10 mouse cellular contexts compared by ENCODE assay signal in the genomic region with DNA sequence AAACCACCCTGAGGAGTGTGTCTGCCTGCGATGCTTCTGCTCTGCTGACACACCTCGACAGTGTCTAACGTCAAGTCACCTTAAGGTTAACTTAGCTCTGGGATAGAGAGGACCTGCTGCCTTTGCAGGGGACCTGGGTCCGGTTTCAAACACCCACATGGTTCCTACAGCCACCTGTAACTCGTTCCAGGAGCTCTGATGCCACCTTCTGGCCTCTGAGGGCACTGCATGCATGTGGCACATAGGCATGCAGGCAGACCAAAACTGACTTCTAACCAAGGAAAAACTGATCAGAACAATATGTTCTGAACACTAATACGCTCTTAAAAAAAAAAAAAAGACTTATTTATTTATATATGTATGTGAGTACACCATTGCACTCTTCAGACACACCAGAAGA. TPM values are rescaled to one million over a fixed set of nuclear protein-coding genes. Genes with fewer than 3 reads are reported as not detected.
DNase-seq lines count a peak whose midpoint lies in the region; ATAC-seq and TF ChIP-seq lines count a peak whose summit lies in the region.
"Had no signal": no experiment of that assay in that cellular context is flagged by ENCODE, and none has a peak within 500 bp of the region (broad histone marks: within the 10 kb centered on the region; RNA-seq: fewer than 3 reads in every experiment).

No protein-coding gene starts in this region.

- peak; percentile 31; the same call in 1 of the 2 replicates for TF ChIP-seq CTCF in heart, postnatal 0 days (IDR thresholded peaks at IDR 0.05; ENCODE audit: low read depth)

- intact Hi-C loops in heart, postnatal 10 days (cut with DNase I), result loop anchor here (10.0 kb wide), 2 partner anchors 92 to 1558 kb away; partner anchors contain the start of genes Thap2 and Zfc3h1

- H3K27ac ChIP-seq in heart, postnatal 0 days (ENCODE audit: low read depth), result no peak overlapping the region
- H3K27ac ChIP-seq in liver, embryonic 13.5 days, result no peak overlapping the region
- H3K27ac ChIP-seq: neural tube, embryonic 12.5 days had no signal

- no peak for TF ChIP-seq EP300 in heart, postnatal 0 days (IDR thresholded peaks at IDR 0.05; ENCODE audit: low read depth)

- no peak overlapping the region for H3K4me3 ChIP-seq in heart, postnatal 0 days (ENCODE audit: low read depth, low read length)
- H3K4me3 ChIP-seq in liver, embryonic 13.5 days (replicated peaks), result no peak overlapping the region
- H3K4me3 ChIP-seq: neural tube, embryonic 12.5 days had no signal

- 96% methylated on average over 6 of the region's 6 CpGs for WGBS in heart, postnatal 0 days
- 79% methylated on average over 6 of the region's 6 CpGs for WGBS in liver, embryonic 13.5 days (ENCODE audit: insufficient replicate concordance)

- peaks cover 27% of the 10 kb centered on the region; the same call in 1 of the 2 replicates for H3K4me1 ChIP-seq in heart, postnatal 0 days (ENCODE audit: control insufficient read depth, insufficient read depth)
- H3K4me1 ChIP-seq in liver, embryonic 13.5 days (replicated peaks), result peaks cover 8% of the 10 kb centered on the region; the same call in 1 of the 2 replicates

- H3K27me3 ChIP-seq in heart, postnatal 0 days (ENCODE audit: control insufficient read depth, insufficient read depth, low read length), result no peaks in the 10 kb centered on the region
- H3K27me3 ChIP-seq in liver, embryonic 13.5 days, result no peaks in the 10 kb centered on the region
- H3K27me3 ChIP-seq: neural tube, embryonic 12.5 days had no signal

- ATAC-seq in heart, postnatal 0 days (ENCODE audit: insufficient read depth, low read depth), result no peak
- ATAC-seq in liver, embryonic 13.5 days (ENCODE audit: low read depth), result no peak

- no peak overlapping the region for H3K4me2 ChIP-seq in heart, postnatal 0 days (ENCODE audit: low read depth, low read length)
- no peak overlapping the region for H3K4me2 ChIP-seq in liver, embryonic 13.5 days
- H3K4me2 ChIP-seq: neural tube, embryonic 12.5 days had no signal

- H3K9ac ChIP-seq in heart, postnatal 0 days (replicated peaks; ENCODE audit: low read depth, low read length), result no peak overlapping the region
- no peak overlapping the region for H3K9ac ChIP-seq in liver, embryonic 13.5 days
- H3K9ac ChIP-seq: neural tube, embryonic 12.5 days had no signal

- H3K9me3 ChIP-seq in heart, postnatal 0 days (replicated peaks; ENCODE audit: control insufficient read depth, low read length), result no peaks in the 10 kb centered on the region
- no peaks in the 10 kb centered on the region for H3K9me3 ChIP-seq in liver, embryonic 13.5 days (replicated peaks)

- H3K36me3 ChIP-seq in heart, postnatal 0 days (replicated peaks; ENCODE audit: control insufficient read depth, insufficient read depth, low read length), result peaks cover 22% of the 10 kb centered on the region
- peaks cover 20% of the 10 kb centered on the region for H3K36me3 ChIP-seq in liver, embryonic 13.5 days

- no peak for DNase-seq in heart, postnatal 0 days (ENCODE audit: low spot score)
- no peak for DNase-seq in heart, postnatal 10 days
- peak; percentile 31 for DNase-seq in spleen, adult 12 weeks (ENCODE audit: low spot score)
- no peak for DNase-seq in spleen, adult 18-20 months
- DNase-seq in liver, embryonic 13.5 days, result peak; percentile 11
- DNase-seq in thymus, postnatal 4 days, result peak; percentile 68
- DNase-seq in layer of hippocampus, adult 8-10 months (ENCODE audit: low spot score in 2 of 2), result no peak
- DNase-seq in adrenal gland, postnatal 4 days (ENCODE audit: low spot score in 2 of 2), result no peak

RNA-seq across cellular contexts. Expression of gene Rab3ip, which starts 7.5 kb away (rescaled TPM):
- 98.2 and 123 TPM in 2 replicates for total RNA-seq in heart, postnatal 0 days (2014; rRNA removed; ENCODE audit: low replicate concordance)
- polyA plus RNA-seq in heart, postnatal 0 days (2015; fragmentation: Nextera tagmentation; extraction: Ambion mirVana), result 70.9 and 78.4 TPM in 2 replicates
- 10 to 100 TPM; 76.8 to 81.6 TPM for total RNA-seq in heart, postnatal 10 days (2021)
- 9.8 and 11.0 TPM in 2 replicates for polyA plus RNA-seq in liver, embryonic 13.5 days (2015; fragmentation: Nextera tagmentation; extraction: Ambion mirVana)
- total RNA-seq in layer of hippocampus, adult 8-10 months (2022), result 10 to 100 TPM; 47.1 to 62.3 (median 58.9) TPM
- total RNA-seq in adrenal gland, postnatal 4 days (2021), result 10 to 100 TPM; 37.1 to 53.9 TPM

RNA-seq across cellular contexts. Expression of gene Gm10271, which starts 29.4 kb away (rescaled TPM):
- total RNA-seq in heart, postnatal 0 days (2014; rRNA removed; ENCODE audit: low replicate concordance), result not detected in 2 replicates
- polyA plus RNA-seq in heart, postnatal 0 days (2015; fragmentation: Nextera tagmentation; extraction: Ambion mirVana), result not detected in 2 replicates
- not detected for total RNA-seq in heart, postnatal 10 days (2021)
- not detected in 2 replicates for polyA plus RNA-seq in liver, embryonic 13.5 days (2015; fragmentation: Nextera tagmentation; extraction: Ambion mirVana)
- total RNA-seq in layer of hippocampus, adult 8-10 months (2022), result not detected
- not detected for total RNA-seq in adrenal gland, postnatal 4 days (2021)
- total RNA-seq: left cerebral cortex, adult 8-10 months had no signal
- polyA plus RNA-seq: neural tube, embryonic 12.5 days had no signal

RNA-seq across cellular contexts. Expression of gene Best3, which starts 43.1 kb away (rescaled TPM):
- total RNA-seq in heart, postnatal 0 days (2014; rRNA removed; ENCODE audit: low replicate concordance), result 1.1 and 1.3 TPM in 2 replicates
- 0.57 and 0.62 TPM in 2 replicates for polyA plus RNA-seq in heart, postnatal 0 days (2015; fragmentation: Nextera tagmentation; extraction: Ambion mirVana)
- total RNA-seq in heart, postnatal 10 days (2021), result 1 to 10 TPM; 1.4 to 1.7 TPM
- polyA plus RNA-seq in liver, embryonic 13.5 days (2015; fragmentation: Nextera tagmentation; extraction: Ambion mirVana), result 0.03 TPM in 1 of 2 replicates, not detected in the other
- 1 to 10 TPM; 1.5 to 2.8 (median 2.5) TPM for total RNA-seq in layer of hippocampus, adult 8-10 months (2022)
- under 1 TPM; 0.56 to 0.81 TPM for total RNA-seq in adrenal gland, postnatal 4 days (2021)

RNA-seq across cellular contexts. Expression of gene Myrfl, which starts 46.3 kb away (rescaled TPM):
- 0.39 TPM in 1 of 2 replicates, not detected in the other for total RNA-seq in heart, postnatal 0 days (2014; rRNA removed; ENCODE audit: low replicate concordance)
- polyA plus RNA-seq in heart, postnatal 0 days (2015; fragmentation: Nextera tagmentation; extraction: Ambion mirVana), result 0.18 and 0.23 TPM in 2 replicates
- under 1 TPM; 0.43 to 0.67 TPM for total RNA-seq in heart, postnatal 10 days (2021)
- 0.07 TPM in 1 of 2 replicates, not detected in the other for polyA plus RNA-seq in liver, embryonic 13.5 days (2015; fragmentation: Nextera tagmentation; extraction: Ambion mirVana)
- total RNA-seq in layer of hippocampus, adult 8-10 months (2022), result under 1 TPM in 2 of 4 experiments, not detected in 2; 0.14 to 0.47 TPM
- total RNA-seq in adrenal gland, postnatal 4 days (2021), result under 1 TPM; 0.17 to 0.37 TPM

Comparison
In these comparisons a context has a peak if more than half of its experiments do, and no peak if none do; other contexts are left out.
1. DNase-seq: peak in spleen, adult 12 weeks (single experiment), liver, embryonic 13.5 days (single experiment) and thymus, postnatal 4 days (single experiment); none in heart, postnatal 0 days (single experiment), heart, postnatal 10 days (0 of 2), spleen, adult 18-20 months (0 of 2), layer of hippocampus, adult 8-10 months (0 of 2) and adrenal gland, postnatal 4 days (0 of 2).